Mouse (Mus musculus): ENCODE measurements around the gene Csdc2.

- TF ChIP-seq CTCF (IDR thresholded peaks at IDR 0.05; ENCODE audit: borderline replicate concordance, insufficient read depth, low read length) (no peak), POLR2A (IDR thresholded peaks at IDR 0.05; ENCODE audit: low read depth, low read length) (no peak)
Observed at GRCm38 (mm10) chr15:81968447-81968846, 31.9 kb downstream of the Csdc2 start.

Measured in embryonic fibroblast, embryonic 13.5 days (primary cell).